Mouse (Mus musculus): Measurements from ENCODE around the gene Itga9.

- TF ChIP-seq CTCF (IDR thresholded peaks at IDR 0.05; ENCODE audit: borderline replicate concordance, control insufficient read depth, extremely low read depth, insufficient read depth, low read length, poor library complexity) (no peak), POLR2A (IDR thresholded peaks at IDR 0.05; ENCODE audit: control insufficient read depth, extremely low read depth, insufficient read depth, low read length, poor library complexity) (no peak)
These were observed 295.4 kb downstream of the Itga9 start for GRCm38 (mm10) chr9:118901917-118902316.

Data from thymus, adult 2 months (tissue).